Mouse (Mus musculus): ENCODE results near the gene Yeats2.

Gene Yeats2

DNA sequence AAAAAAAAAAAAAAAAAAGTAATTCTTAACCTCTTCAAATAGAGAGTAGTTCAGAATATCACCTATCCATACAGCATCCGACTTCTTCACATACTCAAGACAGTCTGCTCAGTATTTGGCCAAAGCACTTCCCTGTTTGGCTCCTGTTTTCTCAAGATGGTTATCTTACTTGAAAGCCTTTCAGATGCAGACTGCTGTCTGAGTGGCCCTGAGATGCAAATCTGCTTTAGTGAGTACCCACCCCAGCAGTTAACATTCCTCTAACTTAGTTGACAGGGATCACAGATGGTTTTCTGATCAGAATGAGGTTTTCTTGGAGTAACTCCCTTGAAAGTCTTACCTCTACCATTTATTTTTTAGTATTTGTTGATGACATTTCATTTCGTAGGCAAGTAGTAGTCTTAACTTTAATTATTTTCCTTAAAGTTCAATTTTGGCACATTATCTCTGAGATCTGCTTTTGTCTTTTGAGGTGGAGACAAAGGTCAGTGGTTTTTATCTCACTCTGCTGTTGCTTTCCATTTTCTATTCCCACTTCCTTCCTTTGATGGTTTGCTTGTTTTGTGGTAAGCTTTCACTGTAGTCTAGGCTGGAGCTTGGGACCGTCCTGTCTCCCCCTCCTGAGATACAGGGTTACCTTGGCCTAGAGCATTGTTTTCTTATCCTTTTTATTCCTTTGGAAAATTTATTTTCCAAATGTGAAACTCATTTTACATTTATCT is 50.5 kb downstream of the Yeats2 start:
- in situ Hi-C loops (cut with MboI, MseI) = no loop called here

DNA sequence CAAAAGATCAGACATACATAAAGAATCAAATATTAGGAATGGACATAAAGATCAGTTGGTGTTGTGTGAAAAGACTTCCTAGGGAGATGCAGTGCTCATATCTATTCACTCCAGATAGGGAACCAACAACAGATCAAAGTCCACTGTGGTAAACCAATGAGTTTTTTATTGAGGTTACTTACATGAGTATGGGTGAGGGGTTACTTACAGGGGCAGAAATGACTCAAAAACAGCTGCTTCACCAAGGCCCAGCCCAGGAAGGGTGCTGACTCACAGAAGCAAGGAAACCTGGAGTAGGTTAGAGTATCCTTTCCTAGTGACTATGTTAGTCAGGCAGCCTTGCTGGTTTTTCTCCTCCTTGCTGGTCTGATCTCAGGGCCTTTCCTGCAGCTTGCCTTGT is 51.2 kb downstream of the Yeats2 start:
- in situ Hi-C loops (cut with MboI, MseI) = no loop called here

DNA sequence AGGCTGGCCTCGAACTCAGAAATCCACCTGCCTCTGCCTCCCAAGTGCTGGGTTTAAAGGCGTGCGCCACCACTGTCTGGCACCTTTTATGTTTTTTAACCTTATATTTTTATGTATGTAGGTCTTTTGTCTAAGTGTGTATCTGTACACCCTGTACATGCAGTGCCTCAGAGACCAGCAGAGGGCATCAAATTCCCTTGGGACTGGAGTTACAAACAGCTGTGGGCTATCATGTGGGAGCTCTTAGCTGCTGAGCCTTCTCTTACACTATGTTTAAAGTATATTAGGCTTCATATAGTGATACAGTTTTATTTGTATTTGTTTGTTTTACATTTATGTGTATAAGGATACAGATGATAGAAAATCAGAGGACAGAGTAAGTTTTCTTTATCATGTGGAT is 54.7 kb downstream of the Yeats2 start:
- in situ Hi-C loops (cut with MboI, MseI) = no loop called here

DNA sequence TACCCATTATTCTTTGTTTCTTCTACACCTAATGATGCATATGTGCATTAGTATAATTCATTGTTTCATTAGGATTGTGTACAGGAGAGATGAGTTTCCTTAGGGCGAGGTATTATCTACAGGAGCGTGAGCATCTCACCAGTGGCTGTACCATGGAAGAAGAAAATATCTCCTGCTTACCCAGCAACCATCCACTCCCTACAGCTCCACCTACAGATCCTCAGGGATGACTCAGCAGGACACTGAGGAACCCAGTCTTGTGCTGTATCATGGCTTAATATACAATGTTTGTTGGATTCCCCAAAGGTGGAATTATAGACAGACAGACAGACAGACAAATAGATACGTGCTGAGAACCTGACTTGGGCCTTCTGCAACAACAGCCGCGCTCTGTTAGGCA is 56.1 kb downstream of the Yeats2 start:
- in situ Hi-C loops (cut with MboI, MseI) = no loop called here

DNA sequence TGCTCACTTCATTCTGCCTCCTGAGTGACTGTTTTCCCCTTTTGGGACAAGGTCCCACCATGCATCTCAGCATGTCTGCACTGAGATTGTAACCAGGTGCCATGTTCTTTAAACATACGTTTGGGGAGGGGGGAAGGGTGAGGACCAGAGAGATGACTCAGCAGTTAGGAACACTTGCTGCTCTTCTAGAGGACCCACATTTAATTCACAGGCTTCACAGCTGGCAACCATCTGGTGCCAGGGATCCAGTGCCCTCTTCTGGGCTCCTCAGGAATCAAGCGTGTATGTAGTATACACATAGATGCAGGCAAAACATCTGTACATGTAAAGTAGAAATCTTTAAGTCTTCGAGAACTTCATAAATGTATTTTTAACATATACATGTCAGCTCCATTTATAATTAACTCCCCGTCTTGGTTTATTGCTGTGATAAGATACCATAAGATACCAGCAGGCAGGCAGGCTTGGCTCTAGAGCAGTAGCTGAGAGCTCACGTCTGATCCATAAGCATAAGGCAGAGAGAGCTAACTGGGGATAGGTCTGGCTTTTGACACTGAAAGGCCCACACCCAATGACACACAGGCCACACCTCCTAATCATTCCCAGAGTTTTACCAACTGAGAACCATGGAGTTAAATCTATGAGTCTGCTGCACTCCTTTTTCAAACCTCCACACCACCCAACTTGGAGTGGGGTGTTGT is 58.8 kb downstream of the Yeats2 start:
- in situ Hi-C loops (cut with MboI, MseI) = no loop called here

DNA sequence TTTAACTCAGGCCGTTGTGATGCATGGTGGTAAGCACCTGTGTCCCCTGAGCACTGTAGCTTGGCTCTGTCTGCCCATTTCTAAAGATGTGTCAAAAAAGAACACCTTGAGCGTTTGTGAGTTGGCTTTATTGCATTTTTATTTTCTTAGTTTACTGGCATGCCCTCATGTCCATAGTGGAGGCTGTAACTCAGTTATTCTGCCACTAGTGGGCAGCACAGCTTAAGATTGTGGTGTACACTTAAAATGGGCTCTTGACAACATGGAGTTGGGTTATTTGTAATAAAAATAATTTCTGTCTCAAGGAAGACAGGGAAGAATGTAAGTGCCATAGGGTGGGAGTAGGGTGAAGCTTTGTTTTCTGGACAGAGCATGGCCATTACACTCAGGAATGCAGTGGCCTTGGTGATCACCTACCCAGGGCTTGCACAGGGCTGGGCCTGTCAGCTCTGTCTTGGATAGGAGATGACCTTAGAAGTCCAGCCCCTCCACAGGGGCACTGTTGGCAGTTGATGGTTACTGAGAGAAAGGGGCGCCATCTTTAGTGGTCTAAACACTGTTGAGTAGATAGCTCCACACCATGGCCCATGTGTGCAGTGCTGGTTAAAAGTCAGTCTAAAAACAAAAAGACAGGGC is 72.8 kb downstream of the Yeats2 start:
- in situ Hi-C loops (cut with MboI, MseI) = loop anchor here in 1 of 2 experiments (10.0 kb wide), 1 partner anchor 1909 kb away; no protein-coding TSS in a partner anchor

DNA sequence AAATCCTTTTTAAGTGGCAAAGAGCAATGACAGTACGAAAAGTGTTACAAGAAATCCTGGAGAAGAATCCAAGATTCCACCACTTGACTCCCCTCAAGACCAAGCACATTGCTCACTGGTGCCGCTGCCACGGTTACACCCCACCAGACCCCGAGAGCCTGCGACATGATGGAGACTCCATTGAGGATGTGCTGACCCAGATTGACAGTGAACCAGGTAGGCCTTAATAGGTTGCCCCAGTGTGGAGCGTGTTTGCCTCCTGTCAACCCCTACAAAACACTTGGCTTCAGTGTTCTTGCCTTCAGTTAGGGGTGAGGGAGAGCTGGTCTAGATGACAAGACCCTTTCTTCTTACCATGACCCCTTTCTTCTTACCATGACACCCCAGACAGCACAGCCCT is 81.9 kb downstream of the Yeats2 start:
- in situ Hi-C loops (cut with MboI, MseI) = loop anchor here in 1 of 2 experiments (10.0 kb wide), 1 partner anchor 262 kb away; no protein-coding TSS in a partner anchor

DNA sequence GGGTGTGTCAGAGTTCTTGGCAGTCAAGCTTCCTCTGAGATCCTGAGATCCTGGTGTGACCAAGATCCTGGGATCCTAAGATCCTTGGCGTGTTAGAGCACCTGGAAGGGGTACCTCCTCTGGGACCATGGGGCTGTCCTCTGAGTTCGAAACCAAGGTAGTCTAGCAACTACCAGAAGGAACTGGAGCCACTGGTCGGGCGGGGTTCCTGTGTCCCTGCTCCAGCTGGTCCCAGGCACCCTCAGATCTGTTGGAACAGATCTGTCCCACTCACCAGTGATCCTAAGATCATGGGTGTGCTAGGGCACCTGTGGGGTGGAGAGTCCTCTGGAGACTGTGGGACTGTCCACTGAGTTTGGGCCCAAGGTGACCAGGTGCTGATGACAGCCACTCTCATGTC is 85.8 kb downstream of the Yeats2 start:
- in situ Hi-C loops (cut with MboI, MseI) = loop anchor here (5.0 to 10.0 kb wide), 2 partner anchors 66 to 258 kb away; no protein-coding TSS in a partner anchor

DNA sequence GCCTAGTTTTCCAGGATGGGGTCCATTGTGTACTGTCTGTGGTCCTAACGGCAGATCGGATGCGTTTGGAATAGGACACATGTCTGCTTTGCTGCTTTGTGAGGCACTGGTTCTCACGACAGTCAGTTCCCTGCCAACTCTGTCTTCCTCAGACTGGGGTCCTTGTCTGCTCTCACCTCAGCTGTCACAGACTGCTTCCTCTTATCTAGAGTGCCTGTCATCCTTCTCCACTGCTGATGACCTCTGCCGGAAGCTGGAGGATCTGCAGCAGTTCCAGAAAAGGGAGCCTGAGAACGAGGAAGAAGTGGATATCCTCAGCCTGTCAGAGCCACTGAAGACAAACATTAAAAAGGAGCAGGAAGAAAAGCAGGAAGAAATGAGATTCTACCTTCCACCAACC is 86.6 kb downstream of the Yeats2 start:
- in situ Hi-C loops (cut with MboI, MseI) = loop anchor here (5.0 to 10.0 kb wide), 2 partner anchors 65 to 257 kb away; no protein-coding TSS in a partner anchor

DNA sequence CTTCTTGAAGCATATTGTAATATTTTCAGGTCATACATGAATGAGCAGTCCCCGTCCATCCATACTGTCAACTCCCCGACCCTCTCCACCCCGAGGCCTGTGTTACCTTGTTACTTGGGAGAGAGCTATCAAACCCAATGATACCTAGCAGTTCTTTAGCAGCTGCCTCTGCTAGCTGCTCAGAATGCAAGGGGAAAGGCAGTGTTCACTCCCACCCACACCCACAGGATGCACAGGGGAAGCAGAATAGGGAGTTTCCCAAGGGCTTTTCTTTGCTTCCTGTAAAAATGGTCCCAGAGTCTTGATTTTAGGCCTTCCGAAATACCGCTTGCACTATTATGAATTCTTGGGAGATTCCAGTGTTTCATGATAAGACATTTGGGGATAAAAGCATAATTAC is 87.3 kb downstream of the Yeats2 start:
- in situ Hi-C loops (cut with MboI, MseI) = loop anchor here (5.0 to 10.0 kb wide), 2 partner anchors 64 to 257 kb away; no protein-coding TSS in a partner anchor

DNA sequence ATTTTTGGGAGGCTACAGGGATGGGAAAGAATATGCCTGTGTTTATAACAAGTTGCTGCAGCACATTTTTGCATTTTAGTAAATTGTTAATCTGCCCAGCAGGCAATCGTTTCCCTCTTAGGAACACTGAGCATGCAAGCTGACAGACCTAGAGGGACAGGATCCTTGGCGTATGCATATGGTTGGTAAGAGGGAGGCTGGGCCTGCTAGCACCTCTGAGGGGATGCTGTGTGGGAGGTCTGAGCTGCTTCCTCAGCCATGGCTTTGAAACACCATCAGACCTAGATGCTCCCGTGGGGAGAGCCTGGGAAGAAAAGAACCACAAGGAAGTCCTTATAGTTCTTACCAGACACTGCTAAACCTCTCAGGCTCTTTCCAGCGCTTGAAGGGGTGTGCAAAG is 93.5 kb downstream of the Yeats2 start:
- in situ Hi-C loops (cut with MboI, MseI) = no loop called here

DNA sequence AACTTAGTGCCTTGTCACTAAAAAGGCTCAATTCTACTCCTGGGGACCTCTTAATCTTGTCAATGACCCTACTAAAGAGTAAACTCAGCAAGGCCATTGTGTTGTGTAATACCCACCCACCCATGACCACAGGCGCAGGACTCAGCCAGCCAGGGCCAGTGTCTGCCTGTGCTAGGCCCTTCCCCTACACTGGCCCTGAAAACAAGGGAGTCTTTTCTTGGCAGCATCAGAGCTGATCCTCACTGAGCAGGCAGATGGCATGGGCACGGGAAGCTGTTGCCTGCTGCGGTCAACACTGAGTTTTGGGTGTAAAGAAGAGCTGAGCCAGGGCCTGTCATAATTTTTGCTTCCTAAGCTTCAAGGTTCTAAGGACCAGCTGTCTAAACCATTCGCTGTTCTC is 96.6 kb downstream of the Yeats2 start:
- in situ Hi-C loops (cut with MboI, MseI) = no loop called here

DNA sequence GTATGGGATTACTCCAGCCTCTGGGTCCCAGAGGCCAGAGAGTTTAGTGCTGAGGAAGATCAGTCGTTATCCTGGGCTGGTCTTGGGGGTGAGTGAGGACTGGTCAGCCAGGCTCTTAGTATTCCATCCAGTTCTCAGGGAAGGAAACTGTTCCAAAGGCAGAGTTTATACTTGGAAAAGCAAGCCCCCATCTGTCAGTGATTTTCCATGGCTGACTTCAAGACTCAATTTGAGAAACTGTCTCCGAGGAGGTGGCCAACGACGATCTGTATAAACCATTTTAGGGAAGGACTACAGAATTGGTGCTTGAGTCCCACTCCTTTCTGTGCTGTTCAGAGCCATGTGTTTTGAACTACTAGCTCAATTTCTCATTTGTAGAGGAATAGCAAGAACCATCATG is 97.8 kb downstream of the Yeats2 start:
- in situ Hi-C loops (cut with MboI, MseI) = no loop called here

DNA sequence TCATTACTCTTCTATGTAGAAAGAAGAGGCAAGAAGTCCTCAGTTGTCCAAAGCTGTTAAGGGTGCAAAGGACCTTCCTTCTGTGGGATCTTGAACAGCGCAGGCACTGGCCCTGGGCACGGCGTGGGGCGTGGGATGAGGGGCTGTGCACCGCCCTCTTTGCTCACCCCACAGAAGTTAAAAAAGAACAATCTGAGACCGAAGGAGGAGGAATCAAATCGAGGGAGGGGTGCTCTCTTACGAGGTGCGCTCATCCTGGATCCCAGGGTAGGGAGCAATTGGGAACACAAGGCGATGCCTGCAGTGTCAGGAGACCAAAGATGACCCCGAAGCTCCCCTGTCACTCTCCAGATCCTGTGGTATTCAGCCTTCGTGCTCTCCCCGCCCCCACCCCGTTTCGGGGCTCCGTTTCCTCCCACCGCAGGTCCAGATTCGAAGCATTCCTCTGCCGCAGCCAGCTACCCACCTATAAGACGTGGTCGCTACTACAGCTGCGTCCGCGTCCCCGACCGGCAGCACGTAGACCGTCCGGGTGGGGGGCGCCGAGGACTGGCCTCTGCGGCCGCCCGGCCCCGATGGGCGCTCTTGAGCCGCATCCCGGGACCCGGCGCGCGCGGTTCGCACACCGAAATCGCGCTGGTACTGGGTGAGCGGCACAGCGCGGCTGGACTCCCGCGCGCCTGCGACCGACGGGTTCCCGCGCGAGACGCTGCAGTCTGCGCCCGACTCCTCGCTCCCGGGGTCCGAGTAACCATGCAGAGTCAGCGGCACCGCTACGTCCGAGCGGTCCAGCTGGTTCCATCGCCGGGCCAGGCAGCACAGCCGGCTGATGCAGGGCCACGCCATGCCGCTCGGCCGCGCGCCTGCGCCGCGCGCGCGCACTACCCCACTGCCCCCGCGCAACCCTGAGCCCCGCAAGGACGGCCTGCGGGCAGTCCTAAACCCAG is 99.9 kb downstream of the Yeats2 start, which contains the start of gene Map6d1:
Gene Map6d1 (minus strand): TSS at position 891 of the 947 bp plus-strand sequence.
- in situ Hi-C loops (cut with MboI, MseI) = no loop called here

DNA sequence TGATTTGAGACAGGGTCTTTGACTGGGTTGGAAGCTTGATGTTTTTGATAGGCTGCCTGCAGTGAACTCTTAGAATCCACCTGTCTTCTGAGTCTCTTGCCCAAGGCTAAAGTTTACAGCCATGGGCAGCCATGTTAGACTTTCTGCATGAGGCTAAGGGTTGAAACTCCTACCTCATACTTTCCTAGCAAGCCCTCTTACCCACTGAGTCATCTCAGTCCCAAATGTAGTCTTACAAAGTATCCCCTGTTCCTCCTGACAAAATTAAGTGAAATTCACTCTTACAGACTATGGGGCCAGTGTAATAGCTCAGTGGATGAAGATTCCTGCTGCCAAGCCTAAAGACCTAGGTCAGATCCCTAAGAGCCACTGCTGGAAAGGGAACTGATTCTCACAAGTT is 106.2 kb downstream of the Yeats2 start:
- in situ Hi-C loops (cut with MboI, MseI) = no loop called here

DNA sequence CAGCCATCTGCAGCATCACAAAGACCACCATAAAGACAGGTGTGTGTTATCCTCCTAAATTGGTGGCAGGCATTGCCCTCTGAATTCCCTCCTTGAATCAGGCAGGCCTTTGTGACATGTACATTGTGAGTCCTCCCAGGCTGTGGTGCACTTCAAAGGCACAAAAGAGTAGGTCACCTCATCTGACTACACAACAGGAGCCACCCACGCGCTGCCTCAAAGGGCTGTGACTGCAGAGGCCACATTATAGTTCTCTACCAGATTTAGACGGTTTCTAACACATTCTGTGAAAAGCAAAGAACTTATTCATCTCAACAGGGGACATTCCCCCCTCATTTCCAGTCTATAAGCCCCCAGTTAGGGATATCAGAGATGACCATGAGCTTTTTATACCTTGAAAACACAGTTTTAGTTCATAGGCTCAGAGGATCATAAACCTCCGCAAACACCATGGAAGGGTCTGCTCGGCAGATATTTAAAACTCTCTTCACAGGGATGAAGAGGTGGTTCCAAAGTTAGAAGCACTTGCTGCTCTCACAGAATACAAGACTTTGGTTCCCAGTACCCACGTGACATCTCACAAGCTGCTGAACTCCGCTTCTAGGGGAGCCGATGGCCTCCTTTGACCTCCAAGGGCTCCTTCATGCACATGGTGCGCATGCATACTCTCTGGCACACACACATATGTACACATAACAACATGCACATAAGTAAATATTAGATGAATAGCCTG is 107.7 kb downstream of the Yeats2 start:
- in situ Hi-C loops (cut with MboI, MseI) = no loop called here

DNA sequence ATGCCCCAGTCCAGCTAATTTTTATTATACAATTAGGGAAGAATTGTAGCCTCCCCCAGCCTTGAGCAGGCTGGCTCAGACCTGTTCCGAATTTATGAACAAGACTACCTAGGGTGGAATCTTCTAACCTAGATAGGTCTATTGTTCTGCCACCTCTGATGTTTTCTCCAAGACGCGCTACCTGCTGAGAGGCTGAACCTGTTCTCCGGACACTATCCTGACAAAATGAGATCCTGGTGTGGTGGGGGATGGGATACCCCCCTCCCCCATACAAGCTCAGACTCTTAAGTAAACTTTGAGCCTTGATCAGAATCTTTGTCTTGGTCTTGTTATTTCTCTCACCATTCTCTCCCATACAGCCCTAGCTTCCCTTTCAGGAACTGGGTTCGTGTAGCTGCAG is 117.1 kb downstream of the Yeats2 start:
- in situ Hi-C loops (cut with MboI, MseI) = no loop called here

DNA sequence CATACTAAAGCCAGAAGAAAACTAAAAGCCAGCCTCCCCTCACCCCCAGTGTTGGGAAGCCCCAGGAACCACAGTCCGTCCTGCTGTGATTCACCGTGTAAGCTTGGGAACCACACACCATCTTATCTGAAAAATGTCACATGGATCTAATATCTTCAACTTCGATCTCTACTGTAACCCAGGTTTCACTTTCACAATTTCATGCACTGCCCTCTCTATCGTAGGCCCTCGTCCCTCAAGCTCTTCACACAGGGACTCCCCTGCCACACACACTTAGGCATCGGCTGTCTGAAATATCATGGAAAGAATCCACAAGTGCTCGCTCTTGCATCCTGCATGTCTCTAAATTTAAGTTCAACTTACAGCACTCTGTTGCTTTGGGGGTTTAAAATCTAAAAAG is 124.2 kb downstream of the Yeats2 start:
- in situ Hi-C loops (cut with MboI, MseI) = no loop called here

DNA sequence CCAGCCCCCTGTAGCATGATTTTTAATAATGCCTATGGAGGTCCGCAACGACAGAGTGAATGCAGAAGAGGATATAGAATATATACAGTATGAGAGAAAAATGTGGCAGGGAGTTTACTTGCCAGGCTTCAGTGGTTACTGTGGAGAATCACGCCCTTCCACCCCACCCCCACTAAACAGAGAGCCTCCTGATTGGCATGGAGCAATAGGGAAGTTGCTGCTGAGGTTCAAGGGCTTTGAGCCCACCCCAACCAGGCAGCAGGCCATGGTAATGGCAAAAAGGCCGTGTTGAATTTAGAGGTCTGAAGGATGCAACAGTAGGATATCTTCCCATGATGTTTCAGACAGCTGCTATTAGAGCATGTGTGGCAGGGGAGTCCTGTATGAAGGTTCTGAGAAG is 130.5 kb downstream of the Yeats2 start:
- in situ Hi-C loops (cut with MboI, MseI) = no loop called here

DNA sequence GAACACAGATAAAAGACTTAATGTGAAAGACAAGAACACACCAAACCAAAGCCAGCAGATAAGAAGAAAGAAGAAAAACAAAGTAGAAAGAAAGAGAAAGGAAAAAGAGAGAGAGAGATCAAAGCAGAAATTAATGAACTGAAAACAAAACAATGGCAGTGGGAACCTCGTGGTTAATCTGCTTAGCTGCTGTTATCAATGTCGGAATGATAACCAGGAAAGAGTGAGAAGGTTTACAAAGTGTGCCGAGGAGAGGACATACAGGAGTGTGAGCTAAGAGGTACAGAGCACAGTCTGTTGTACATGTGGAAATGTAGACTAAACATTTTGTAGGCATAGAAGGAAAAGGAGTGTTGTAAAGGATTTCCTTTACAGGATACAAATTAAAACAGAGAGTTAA is 132.1 kb downstream of the Yeats2 start:
- in situ Hi-C loops (cut with MboI, MseI) = no loop called here

DNA sequence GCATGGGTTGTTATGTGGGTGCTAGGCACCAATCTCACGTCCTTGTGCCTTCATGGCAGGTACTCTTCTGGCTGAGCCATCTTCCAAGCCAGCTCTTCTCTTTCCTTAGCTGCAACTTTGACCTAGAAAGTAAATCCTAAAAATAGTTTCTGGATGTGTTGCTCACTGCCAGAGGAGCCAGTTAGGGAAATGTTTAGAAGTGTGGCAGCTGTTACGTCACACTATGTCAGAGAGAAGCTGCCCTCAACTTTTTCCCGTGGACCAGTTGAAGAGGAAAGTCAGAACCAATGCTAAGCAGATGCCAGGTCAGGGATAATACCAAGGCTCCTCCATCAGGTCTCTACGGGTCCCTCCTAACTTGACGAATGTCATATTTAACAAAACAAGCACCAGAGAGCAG is 138.5 kb downstream of the Yeats2 start:
- in situ Hi-C loops (cut with MboI, MseI) = no loop called here
